Mouse (Mus musculus) neural tube, embryonic 13.5 days (tissue): ENCODE results near the gene Gm20388. TPM values are rescaled to one million over a fixed set of nuclear protein-coding genes. Genes with fewer than 3 reads are reported as not detected.

ENCODE experiments used
- ATAC-seq: fragments of 200-750 bp; cut with Nextera tagmentation; 2 replicates; pipeline ENCODE4 v1.8.0; 2017; ENCODE audit warnings: low read depth, mild to moderate bottlenecking, moderate TSS enrichment, moderate library complexity
- H3K27ac ChIP-seq: fragments of 300-500 bp; sonication (generic); replicated peaks from 2 replicates; pipeline ENCODE4 v1.5.1; 2015; ENCODE audit warnings: moderate library complexity, mild to moderate bottlenecking, inconsistent platforms
- H3K27me3 ChIP-seq: fragments of 300-500 bp; sonication (generic); 2 replicates; pipeline ENCODE4 v1.6.1; 2015; ENCODE audit warnings: mild to moderate bottlenecking, inconsistent platforms
- H3K36me3 ChIP-seq: fragments of 300-500 bp; sonication (generic); 2 replicates; pipeline ENCODE4 v1.6.1; 2015; ENCODE audit warnings: mild to moderate bottlenecking, inconsistent platforms
- H3K4me1 ChIP-seq: fragments of 300-500 bp; sonication (generic); replicated peaks from 2 replicates; pipeline ENCODE4 v1.6.1; 2015; ENCODE audit warnings: inconsistent platforms
- H3K4me2 ChIP-seq: fragments of 300-500 bp; sonication (generic); 2 replicates; pipeline ENCODE4 v1.6.1; 2015; ENCODE audit warnings: inconsistent platforms, mild to moderate bottlenecking, moderate library complexity
- H3K4me3 ChIP-seq: fragments of 300-500 bp; sonication (generic); 2 replicates; pipeline ENCODE4 v1.5.1; 2015; ENCODE audit warnings: mild to moderate bottlenecking, inconsistent platforms
- H3K9ac ChIP-seq: fragments of 300-500 bp; sonication (generic); 2 replicates; pipeline ENCODE4 v1.6.1; 2015; ENCODE audit warnings: moderate library complexity, mild to moderate bottlenecking, inconsistent platforms
- H3K9me3 ChIP-seq: fragments of 300-500 bp; sonication (generic); 2 replicates; pipeline ENCODE4 v1.6.1; 2016; ENCODE audit warnings: inconsistent platforms
- WGBS: fragments of 180-500 bp; shearing (Covaris S2); methylation state at CpG from one replicate; pipeline ENCODE4 v1.1.7; 2015; 5-methylcytosine and 5-hydroxymethylcytosine counted together
- polyA plus RNA-seq: library from polyadenylated mRNA; unstranded; fragments of >200 nt; fragmentation: Nextera tagmentation; extraction: Ambion mirVana; gene quantifications from 2 replicates; pipeline ENCODE4 v1.2.1, GENCODE M21; 2015

Gene Gm20388
- polyA plus RNA-seq, 1 experiment from 2014 or later = 0.27 TPM

DNA sequence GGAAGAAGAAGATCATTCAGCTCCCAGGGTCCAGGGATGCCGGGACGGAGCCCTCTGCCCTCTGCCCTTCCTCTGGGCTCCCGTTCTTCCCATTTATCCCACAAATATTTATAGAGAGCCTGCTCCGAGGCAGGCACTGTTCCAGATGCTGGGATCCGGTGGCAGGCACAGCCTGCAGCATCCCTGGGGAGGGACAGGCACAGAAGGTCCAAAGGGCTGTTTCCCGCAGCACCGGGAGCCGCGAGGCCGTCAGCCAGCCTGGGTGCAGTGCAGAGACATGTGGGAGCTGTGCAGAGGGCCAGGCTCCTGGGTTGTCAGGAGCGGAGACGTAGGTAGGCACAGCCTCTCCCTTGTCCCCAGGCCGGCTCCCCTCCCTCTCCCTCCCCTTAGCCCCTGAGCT, 322.3 kb downstream of the Gm20388 start:
- Histone ChIP-seq H3K27me3 (peaks cover 25% of the 10 kb centered on the region), H3K9me3 (no peaks in the 10 kb centered on the region), H3K4me1 (peaks cover 70% of the 10 kb centered on the region), H3K4me2 (peak overlapping the region; percentile 82), H3K36me3 (no peaks in the 10 kb centered on the region), H3K27ac (peak overlapping the region; percentile 46; the same call in 1 of the 2 replicates), H3K4me3 (peak overlapping the region; percentile 63), H3K9ac (peak overlapping the region; percentile 82)
- WGBS = 26% methylated on average over 13 of the region's 13 CpGs
- ATAC-seq = no peak

- peaks cover 4% of the 10 kb centered on the region; the same call in 1 of the 2 replicates for H3K36me3 ChIP-seq
- no peak for ATAC-seq
- H3K27ac ChIP-seq = 0 out of 2 replicates have a peak overlapping the region, but pooled peaks have one; percentile 18
- peaks cover 61% of the 10 kb centered on the region for H3K4me1 ChIP-seq
- peak overlapping the region; percentile 30 for H3K4me2 ChIP-seq
- H3K27me3 ChIP-seq = peaks cover 22% of the 10 kb centered on the region
- no peaks in the 10 kb centered on the region for H3K9me3 ChIP-seq
- no peak overlapping the region for H3K4me3 ChIP-seq
- 51% methylated on average over 12 of the region's 12 CpGs for WGBS
- peak overlapping the region; percentile 22; the same call in 1 of the 2 replicates for H3K9ac ChIP-seq
These were observed 323.8 kb downstream of the Gm20388 start for GRCm38 (mm10) chr8:120234457-120234856.

GRCm38 (mm10) chr8:120234866-120235265, 324.2 kb downstream of the Gm20388 start:
- H3K4me1 ChIP-seq = peaks cover 57% of the 10 kb centered on the region
- H3K9ac ChIP-seq = peak overlapping the region; percentile 22; the same call in 1 of the 2 replicates
- 61% methylated on average over 8 of the region's 8 CpGs for WGBS
- H3K27ac ChIP-seq = 0 out of 2 replicates have a peak overlapping the region, but pooled peaks have one; percentile 18
- peak overlapping the region; percentile 30 for H3K4me2 ChIP-seq
- H3K9me3 ChIP-seq = no peaks in the 10 kb centered on the region
- ATAC-seq = no peak
- no peak overlapping the region for H3K4me3 ChIP-seq
- peaks cover 18% of the 10 kb centered on the region for H3K27me3 ChIP-seq
- peaks cover 4% of the 10 kb centered on the region; the same call in 1 of the 2 replicates for H3K36me3 ChIP-seq

DNA sequence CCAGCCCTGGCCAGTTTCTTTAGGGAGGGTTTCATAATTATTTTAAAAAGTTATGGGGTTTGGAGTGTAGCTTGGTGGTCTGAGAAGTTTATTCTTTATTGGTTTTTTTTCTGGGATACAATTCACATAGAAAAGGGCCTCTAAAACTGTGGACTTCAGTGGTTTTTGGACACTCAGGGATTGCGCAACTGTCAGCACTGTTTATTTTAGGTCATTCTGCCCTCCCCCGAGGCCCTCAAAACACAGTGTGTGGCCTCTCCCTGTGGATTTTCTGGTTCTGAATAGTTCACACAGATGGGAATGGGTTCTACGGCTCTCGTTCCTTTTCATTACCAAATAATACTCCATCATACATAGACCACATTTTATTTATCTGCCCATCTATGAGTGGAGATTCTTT, 332.6 kb downstream of the Gm20388 start:
- no peak overlapping the region for H3K4me2 ChIP-seq
- no peak for ATAC-seq
- no peaks in the 10 kb centered on the region for H3K9me3 ChIP-seq
- WGBS = 92% methylated on average over 4 of the region's 4 CpGs
- H3K9ac ChIP-seq = no peak overlapping the region
- H3K4me1 ChIP-seq = no peaks in the 10 kb centered on the region
- H3K27me3 ChIP-seq = no peaks in the 10 kb centered on the region
- H3K36me3 ChIP-seq = peaks cover 3% of the 10 kb centered on the region; the same call in 1 of the 2 replicates
- no peak overlapping the region for H3K4me3 ChIP-seq
- H3K27ac ChIP-seq = no peak overlapping the region

DNA sequence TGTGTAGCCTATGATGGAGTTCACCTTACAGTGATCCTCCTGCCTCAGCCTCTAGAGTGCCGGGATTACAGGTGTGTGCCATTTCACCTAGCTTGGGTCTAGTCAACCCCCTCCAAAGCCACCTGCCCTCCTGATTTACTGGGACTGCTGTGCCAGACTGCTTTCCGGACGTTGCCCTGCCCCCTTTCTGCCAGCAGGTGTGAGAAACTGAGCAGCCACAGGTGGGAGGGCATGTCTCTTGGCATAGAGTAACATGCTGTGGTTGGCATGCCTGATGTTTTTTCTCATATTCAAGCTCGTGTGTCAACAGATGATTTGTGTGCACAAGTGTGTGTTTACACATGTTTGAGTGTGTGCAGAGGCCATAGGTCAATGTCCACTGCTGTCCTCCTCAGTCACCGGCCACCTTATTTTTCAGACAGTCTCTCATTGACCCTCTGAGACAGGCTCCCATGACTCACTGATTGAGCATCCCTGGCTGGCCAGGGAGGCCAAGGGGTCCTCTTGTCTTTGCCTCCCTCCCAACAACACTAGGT, 333.3 kb downstream of the Gm20388 start:
- H3K27ac ChIP-seq = no peak overlapping the region
- H3K9ac ChIP-seq = no peak overlapping the region
- H3K4me2 ChIP-seq = no peak overlapping the region
- no peak overlapping the region for H3K4me3 ChIP-seq
- no peaks in the 10 kb centered on the region for H3K4me1 ChIP-seq
- 90% methylated on average over 5 of the region's 5 CpGs for WGBS
- no peaks in the 10 kb centered on the region for H3K27me3 ChIP-seq
- no peak for ATAC-seq
- H3K36me3 ChIP-seq = no peaks in the 10 kb centered on the region
- no peaks in the 10 kb centered on the region for H3K9me3 ChIP-seq

DNA sequence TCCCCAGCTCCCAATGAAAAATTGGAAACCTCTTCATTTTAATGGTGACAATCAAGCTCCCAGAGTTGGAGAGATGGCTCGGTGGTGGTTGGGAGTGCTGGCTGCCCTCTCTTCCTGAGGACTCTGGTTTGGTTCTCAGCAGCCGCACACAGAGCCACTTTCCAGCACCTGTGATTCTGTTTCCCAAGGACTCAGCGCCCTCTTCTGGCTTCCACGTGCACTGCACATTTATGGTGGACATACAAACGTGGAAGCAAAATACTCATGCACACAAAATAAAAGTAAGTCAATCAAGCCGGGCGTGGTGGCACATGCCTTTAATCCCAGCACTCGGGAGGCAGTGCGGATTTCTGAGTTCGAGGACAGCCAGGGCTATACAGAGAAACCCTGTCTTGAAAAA, 333.9 kb downstream of the Gm20388 start:
- no peak for ATAC-seq
- Histone ChIP-seq H3K4me3 (no peak overlapping the region), H3K27ac (no peak overlapping the region), H3K9me3 (no peaks in the 10 kb centered on the region), H3K4me1 (peaks cover under 1% of the 10 kb centered on the region; the same call in 1 of the 2 replicates), H3K36me3 (no peaks in the 10 kb centered on the region), H3K4me2 (no peak overlapping the region), H3K9ac (no peak overlapping the region), H3K27me3 (no peaks in the 10 kb centered on the region)
- WGBS = 90% methylated on average over 10 of the region's 10 CpGs

- Histone ChIP-seq H3K4me2 (no peak overlapping the region), H3K9me3 (no peaks in the 10 kb centered on the region), H3K9ac (no peak overlapping the region), H3K27me3 (no peaks in the 10 kb centered on the region), H3K27ac (no peak overlapping the region), H3K4me3 (no peak overlapping the region), H3K4me1 (peaks cover 23% of the 10 kb centered on the region), H3K36me3 (no peaks in the 10 kb centered on the region)
- WGBS = 82% methylated on average over 5 of the region's 5 CpGs
- ATAC-seq = no peak
These were observed 337.0 kb downstream of the Gm20388 start for GRCm38 (mm10) chr8:120247618-120248017.

GRCm38 (mm10) chr8:120248031-120248430, 337.4 kb downstream of the Gm20388 start:
- no peaks in the 10 kb centered on the region for H3K9me3 ChIP-seq
- H3K36me3 ChIP-seq = no peaks in the 10 kb centered on the region
- no peak overlapping the region for H3K27ac ChIP-seq
- no peak overlapping the region for H3K4me2 ChIP-seq
- peaks cover 23% of the 10 kb centered on the region for H3K4me1 ChIP-seq
- H3K27me3 ChIP-seq = no peaks in the 10 kb centered on the region
- no peak for ATAC-seq
- no peak overlapping the region for H3K4me3 ChIP-seq
- H3K9ac ChIP-seq = no peak overlapping the region
- WGBS = 88% methylated on average over 7 of the region's 7 CpGs

DNA sequence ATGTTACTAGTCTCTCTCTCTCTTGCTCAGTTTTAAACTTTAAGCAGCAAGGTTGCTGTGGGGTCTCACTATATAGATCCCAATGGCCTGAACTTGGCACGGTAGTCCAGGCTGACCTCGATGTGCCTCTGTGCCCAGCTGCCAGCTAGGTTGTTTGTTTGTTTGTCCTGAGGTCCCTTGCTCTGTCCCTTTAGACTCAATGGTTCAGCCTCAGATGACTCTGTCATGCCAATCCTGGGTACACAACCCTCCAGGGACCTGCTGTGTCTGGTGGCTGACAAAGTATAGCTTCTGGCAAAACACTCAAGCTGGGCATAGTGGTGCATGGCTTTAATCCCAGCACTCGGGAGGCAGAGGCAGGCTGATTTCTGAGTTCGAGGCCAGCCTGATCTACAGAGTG, 337.8 kb downstream of the Gm20388 start:
- H3K4me3 ChIP-seq = no peak overlapping the region
- no peak overlapping the region for H3K4me2 ChIP-seq
- peaks cover 23% of the 10 kb centered on the region for H3K4me1 ChIP-seq
- no peaks in the 10 kb centered on the region for H3K36me3 ChIP-seq
- no peak overlapping the region for H3K27ac ChIP-seq
- 90% methylated on average over 4 of the region's 4 CpGs for WGBS
- H3K9ac ChIP-seq = no peak overlapping the region
- ATAC-seq = no peak
- no peaks in the 10 kb centered on the region for H3K9me3 ChIP-seq
- H3K27me3 ChIP-seq = no peaks in the 10 kb centered on the region

- 79% methylated on average over 9 of the region's 9 CpGs for WGBS
- no peak overlapping the region for H3K4me2 ChIP-seq
- no peak overlapping the region for H3K4me3 ChIP-seq
- no peaks in the 10 kb centered on the region for H3K9me3 ChIP-seq
- ATAC-seq = no peak
- H3K27ac ChIP-seq = no peak overlapping the region
- no peaks in the 10 kb centered on the region for H3K36me3 ChIP-seq
- H3K27me3 ChIP-seq = no peaks in the 10 kb centered on the region
- H3K4me1 ChIP-seq = peaks cover 35% of the 10 kb centered on the region
- no peak overlapping the region for H3K9ac ChIP-seq
These were observed 339.2 kb downstream of the Gm20388 start for GRCm38 (mm10) chr8:120249800-120250336.

GRCm38 (mm10) chr8:120250750-120251410, 340.2 kb downstream of the Gm20388 start:
- Histone ChIP-seq H3K9me3 (no peaks in the 10 kb centered on the region), H3K4me2 (no peak overlapping the region), H3K4me1 (peaks cover 38% of the 10 kb centered on the region), H3K9ac (peak overlapping the region; percentile 54), H3K4me3 (no peak overlapping the region), H3K27ac (peak overlapping the region; percentile 82), H3K27me3 (no peaks in the 10 kb centered on the region), H3K36me3 (no peaks in the 10 kb centered on the region)
- WGBS = 68% methylated on average over 16 of the region's 16 CpGs
- ATAC-seq = peak; percentile 51; the same call in 1 of the 2 replicates

- Histone ChIP-seq H3K4me1 (peaks cover 44% of the 10 kb centered on the region), H3K36me3 (no peaks in the 10 kb centered on the region), H3K27ac (peak overlapping the region; percentile 82), H3K9ac (peak overlapping the region; percentile 54), H3K4me3 (no peak overlapping the region), H3K27me3 (no peaks in the 10 kb centered on the region), H3K9me3 (no peaks in the 10 kb centered on the region), H3K4me2 (no peak overlapping the region)
- 61% methylated on average over 9 of the region's 9 CpGs for WGBS
- peak; percentile 37; the same call in 1 of the 2 replicates for ATAC-seq
These were observed 340.9 kb downstream of the Gm20388 start for GRCm38 (mm10) chr8:120251411-120252035.
